Mouse (Mus musculus) liver, adult 2 months (tissue): ENCODE measurements around the gene Jhy.

Experiments
- CTCF ChIP-seq: fragments of 200-500 bp; IDR thresholded peaks from 2 replicates; pipeline ENCODE4 v1.5.1; 2011; ENCODE audit warnings: low read depth, low read length, control low read depth
- POLR2A ChIP-seq: fragments of 200-500 bp; IDR thresholded peaks from 2 replicates; pipeline ENCODE4 v1.6.1; 2011; ENCODE audit warnings: low read length, control low read depth; ENCODE audit not compliant: insufficient read depth; ENCODE audit errors: extremely low read depth

GRCm38 (mm10) chr9:40984313-40984712 lies 20.4 kb upstream of the Jhy start:
- TF ChIP-seq POLR2A (no peak), CTCF (no peak)
